Mouse (Mus musculus) midbrain, embryonic 12.5 days (tissue): ENCODE measurements around the gene Gprc5b. TPM values are rescaled to one million over a fixed set of nuclear protein-coding genes. Genes with fewer than 3 reads are reported as not detected.

ENCODE experiments used
- ATAC-seq: fragments of 200-750 bp; cut with Nextera tagmentation; 2 replicates; pipeline ENCODE4 v1.8.0; 2017; ENCODE audit warnings: low read depth, moderate TSS enrichment, moderate library complexity; ENCODE audit not compliant: low FRiP score
- H3K27ac ChIP-seq: fragments of 300-500 bp; sonication (generic); replicated peaks from 2 replicates; pipeline ENCODE4 v1.5.1; 2016; ENCODE audit warnings: mild to moderate bottlenecking
- H3K27me3 ChIP-seq: fragments of 300-500 bp; sonication (generic); 2 replicates; pipeline ENCODE4 v1.6.1; 2016; ENCODE audit warnings: mild to moderate bottlenecking
- H3K36me3 ChIP-seq: fragments of 300-500 bp; sonication (generic); 2 replicates; pipeline ENCODE4 v1.6.1; 2016
- H3K4me1 ChIP-seq: fragments of 300-500 bp; sonication (generic); 2 replicates; pipeline ENCODE4 v1.6.1; 2016
- H3K4me2 ChIP-seq: fragments of 300-500 bp; sonication (generic); replicated peaks from 2 replicates; pipeline ENCODE4 v1.6.1; 2016; ENCODE audit warnings: mild to moderate bottlenecking, moderate library complexity
- H3K4me3 ChIP-seq: fragments of 300-500 bp; sonication (generic); 2 replicates; pipeline ENCODE4 v1.5.1; 2016; ENCODE audit warnings: mild to moderate bottlenecking
- H3K9ac ChIP-seq: fragments of 300-500 bp; sonication (generic); replicated peaks from 2 replicates; pipeline ENCODE4 v1.6.1; 2016; ENCODE audit warnings: mild to moderate bottlenecking, moderate library complexity
- H3K9me3 ChIP-seq: fragments of 300-500 bp; sonication (generic); 2 replicates; pipeline ENCODE4 v1.6.1; 2016; ENCODE audit warnings: mild to moderate bottlenecking
- WGBS: fragments of 180-500 bp; shearing (Covaris S2); methylation state at CpG from one replicate; pipeline ENCODE4 v1.1.7; 2016; 5-methylcytosine and 5-hydroxymethylcytosine counted together
- polyA plus RNA-seq: library from polyadenylated mRNA; unstranded; fragments of >200 nt; fragmentation: Nextera tagmentation; extraction: Ambion mirVana; gene quantifications from 2 replicates; pipeline ENCODE4 v1.2.1, GENCODE M21; 2016

Gprc5b gene
- polyA plus RNA-seq, 1 experiment from 2014 or later, result 14.1 TPM

DNA sequence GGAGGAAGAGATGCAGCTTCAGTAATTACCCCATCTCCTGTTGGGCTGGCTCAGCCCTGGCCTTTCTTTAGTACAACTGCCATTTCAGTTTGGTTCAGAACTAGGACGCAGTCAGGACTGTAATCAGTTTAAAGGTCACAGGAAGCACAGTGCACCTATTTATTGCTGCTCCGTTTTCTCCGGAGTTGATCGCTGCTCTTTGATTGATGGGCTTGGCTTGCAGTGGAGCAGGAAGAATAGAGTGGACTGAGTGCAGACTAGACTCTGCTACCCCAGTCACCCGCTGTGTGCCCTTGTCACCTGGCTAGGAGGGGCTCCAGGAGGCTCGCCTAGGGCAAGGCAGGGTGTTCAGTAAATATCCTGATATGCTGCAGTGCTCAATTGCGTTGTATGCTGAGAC is 51.8 kb downstream of the Gprc5b start:
- Histone ChIP-seq H3K4me3 (no peak overlapping the region), H3K27ac (no peak overlapping the region), H3K4me2 (no peak overlapping the region), H3K9ac (no peak overlapping the region), H3K27me3 (no peaks in the 10 kb centered on the region), H3K9me3 (no peaks in the 10 kb centered on the region), H3K36me3 (no peaks in the 10 kb centered on the region), H3K4me1 (no peaks in the 10 kb centered on the region)
- ATAC-seq, result no peak
- WGBS, result 69% methylated on average over 7 of the region's 7 CpGs

DNA sequence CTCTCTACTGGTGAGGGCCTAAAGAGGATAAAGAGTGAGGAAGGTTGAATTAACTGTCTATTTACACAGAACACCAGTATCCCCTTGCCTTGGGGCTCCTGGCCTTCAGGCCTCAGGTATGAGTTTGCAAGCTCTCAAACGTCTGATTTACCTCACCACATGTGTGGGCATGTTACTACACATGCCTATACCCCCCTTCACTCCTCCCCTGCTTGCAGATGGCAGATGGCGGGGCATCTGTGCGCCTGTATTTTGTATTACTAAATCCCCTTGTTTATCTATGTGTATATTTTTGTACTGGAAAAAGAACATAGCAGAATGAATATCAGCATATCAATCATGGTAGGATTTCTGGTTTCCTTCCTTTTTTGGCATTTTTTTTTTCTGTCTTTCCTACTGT is 52.7 kb downstream of the Gprc5b start:
- H3K4me2 ChIP-seq, result no peak overlapping the region

DNA sequence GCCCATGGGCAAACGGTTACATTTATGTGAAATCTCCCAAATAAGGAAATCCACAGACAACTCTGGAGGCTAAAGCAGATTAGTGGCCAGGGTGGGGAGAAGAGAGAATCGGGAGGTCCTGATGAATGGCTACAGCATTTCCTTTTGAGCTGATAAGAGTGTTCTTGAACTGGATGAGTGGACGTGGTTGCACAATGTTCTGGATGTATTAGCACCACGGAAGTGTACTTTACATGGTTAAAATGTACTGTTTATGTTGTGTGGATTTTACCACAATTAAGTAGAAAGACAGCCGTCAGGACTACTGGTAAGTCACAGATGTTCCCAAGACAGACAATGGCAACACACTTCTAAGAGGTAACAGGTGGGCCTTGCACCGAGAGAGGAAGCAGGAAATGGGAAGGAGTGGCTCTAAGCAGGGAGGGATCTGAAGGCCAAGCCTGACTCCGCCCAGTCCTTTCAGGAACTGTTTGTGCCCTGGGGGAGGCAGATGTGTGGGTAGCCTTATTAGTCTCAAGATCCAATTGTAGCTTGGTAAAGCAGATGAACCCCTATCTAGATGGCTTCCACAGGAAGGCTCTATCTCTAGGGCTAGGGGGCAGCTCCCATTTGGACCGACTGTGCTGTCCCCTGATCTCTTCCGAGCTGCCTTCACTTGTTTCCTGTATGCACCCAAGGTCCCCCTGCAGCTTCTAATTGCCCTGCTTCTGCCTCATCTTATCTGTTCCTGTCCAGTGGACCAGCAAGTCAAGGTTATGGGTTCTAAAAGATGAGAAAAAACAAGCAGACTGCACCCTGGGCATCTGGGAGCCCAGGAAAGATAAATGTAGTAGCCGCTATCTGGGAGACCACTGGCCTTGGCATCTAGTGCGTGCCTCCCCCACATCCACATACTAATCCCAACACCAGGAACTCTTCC is 57.3 kb downstream of the Gprc5b start:
- Histone ChIP-seq H3K4me1 (peaks cover 8% of the 10 kb centered on the region), H3K4me3 (no peak overlapping the region), H3K9ac (no peak overlapping the region), H3K9me3 (no peaks in the 10 kb centered on the region), H3K27me3 (no peaks in the 10 kb centered on the region), H3K27ac (no peak overlapping the region), H3K4me2 (no peak overlapping the region), H3K36me3 (no peaks in the 10 kb centered on the region)
- ATAC-seq, result no peak
- 68% methylated on average over 11 of the region's 11 CpGs for WGBS

More for the DNA sequence above, 52.7 kb downstream of the Gprc5b start:
- 83% methylated on average over 3 of the region's 3 CpGs for WGBS
- ATAC-seq, result no peak
- Histone ChIP-seq H3K36me3 (no peaks in the 10 kb centered on the region), H3K9ac (no peak overlapping the region), H3K4me1 (no peaks in the 10 kb centered on the region; the same call in 1 of the 2 replicates), H3K9me3 (no peaks in the 10 kb centered on the region), H3K27ac (no peak overlapping the region), H3K27me3 (no peaks in the 10 kb centered on the region), H3K4me3 (no peak overlapping the region)

- Histone ChIP-seq H3K9me3 (no peaks in the 10 kb centered on the region), H3K27ac (no peak overlapping the region), H3K9ac (no peak overlapping the region), H3K27me3 (no peaks in the 10 kb centered on the region), H3K36me3 (no peaks in the 10 kb centered on the region), H3K4me3 (no peak overlapping the region), H3K4me2 (no peak overlapping the region), H3K4me1 (peaks cover 8% of the 10 kb centered on the region)
- ATAC-seq, result no peak
- WGBS, result 4% methylated on average over 4 of the region's 4 CpGs
Measured at GRCm38 (mm10) chr7:118936844-118937243, 58.2 kb downstream of the Gprc5b start.

DNA sequence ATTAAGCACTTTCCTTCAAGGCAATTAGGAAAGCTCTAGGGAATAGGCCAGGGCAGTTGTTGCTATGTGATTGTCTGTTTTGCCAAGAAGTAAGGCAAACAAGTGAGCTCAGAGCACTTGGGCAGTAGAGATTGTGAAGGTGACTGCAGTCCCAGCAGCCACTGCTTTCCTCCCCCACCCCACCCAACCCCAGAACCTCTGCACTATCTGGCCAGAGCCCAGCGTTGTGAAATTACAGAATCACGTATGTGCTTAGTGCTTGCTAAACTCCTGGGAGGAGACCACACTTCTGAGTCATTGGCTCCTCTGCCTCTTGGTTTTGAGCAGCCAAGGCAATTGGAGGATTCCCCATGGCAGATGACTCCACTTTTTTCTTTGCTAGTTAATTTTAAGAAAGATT is 59.7 kb downstream of the Gprc5b start:
- H3K9ac ChIP-seq, result no peak overlapping the region
- WGBS, result 81% methylated on average over 2 of the region's 2 CpGs
- H3K27ac ChIP-seq, result no peak overlapping the region
- H3K9me3 ChIP-seq, result no peaks in the 10 kb centered on the region
- H3K4me1 ChIP-seq, result peaks cover 8% of the 10 kb centered on the region
- no peak overlapping the region for H3K4me3 ChIP-seq
- no peaks in the 10 kb centered on the region for H3K27me3 ChIP-seq
- no peaks in the 10 kb centered on the region for H3K36me3 ChIP-seq
- no peak for ATAC-seq
- no peak overlapping the region for H3K4me2 ChIP-seq

- no peaks in the 10 kb centered on the region for H3K36me3 ChIP-seq
- no peak overlapping the region for H3K4me3 ChIP-seq
- H3K4me1 ChIP-seq, result peaks cover 4% of the 10 kb centered on the region
- no peak overlapping the region for H3K4me2 ChIP-seq
- H3K9me3 ChIP-seq, result no peaks in the 10 kb centered on the region
- no peak overlapping the region for H3K27ac ChIP-seq
- no peaks in the 10 kb centered on the region for H3K27me3 ChIP-seq
- no peak overlapping the region for H3K9ac ChIP-seq
- no peak for ATAC-seq
- WGBS, result 79% methylated on average over 17 of the region's 17 CpGs
Measured at GRCm38 (mm10) chr7:118931502-118932395, 63.3 kb downstream of the Gprc5b start.

GRCm38 (mm10) chr7:118929601-118930311 is 65.3 kb downstream of the Gprc5b start:
- 41% methylated on average over 15 of the region's 16 CpGs for WGBS
- H3K4me3 ChIP-seq, result no peak overlapping the region
- no peaks in the 10 kb centered on the region for H3K27me3 ChIP-seq
- H3K4me1 ChIP-seq, result no peaks in the 10 kb centered on the region
- H3K9me3 ChIP-seq, result no peaks in the 10 kb centered on the region
- H3K9ac ChIP-seq, result no peak overlapping the region
- H3K36me3 ChIP-seq, result no peaks in the 10 kb centered on the region
- H3K27ac ChIP-seq, result no peak overlapping the region
- no peak for ATAC-seq
- no peak overlapping the region for H3K4me2 ChIP-seq

- 66% methylated on average over 8 of the region's 8 CpGs for WGBS
- no peak for ATAC-seq
Measured at GRCm38 (mm10) chr7:118928916-118929315, 66.1 kb downstream of the Gprc5b start.

GRCm38 (mm10) chr7:118928316-118928715 is 66.7 kb downstream of the Gprc5b start:
- ATAC-seq, result no peak
- H3K36me3 ChIP-seq, result no peaks in the 10 kb centered on the region
- H3K9me3 ChIP-seq, result no peaks in the 10 kb centered on the region
- no peaks in the 10 kb centered on the region for H3K4me1 ChIP-seq
- no peaks in the 10 kb centered on the region for H3K27me3 ChIP-seq
- no peak overlapping the region for H3K27ac ChIP-seq
- 92% methylated on average over 3 of the region's 3 CpGs for WGBS
- no peak overlapping the region for H3K9ac ChIP-seq
- no peak overlapping the region for H3K4me3 ChIP-seq
- no peak overlapping the region for H3K4me2 ChIP-seq

More at GRCm38 (mm10) chr7:118928916-118929315, 66.1 kb downstream of the Gprc5b start:
- H3K36me3 ChIP-seq, result no peaks in the 10 kb centered on the region
- H3K9ac ChIP-seq, result no peak overlapping the region
- H3K4me3 ChIP-seq, result no peak overlapping the region
- no peaks in the 10 kb centered on the region for H3K27me3 ChIP-seq
- H3K9me3 ChIP-seq, result no peaks in the 10 kb centered on the region
- no peaks in the 10 kb centered on the region for H3K4me1 ChIP-seq
- no peak overlapping the region for H3K4me2 ChIP-seq
- no peak overlapping the region for H3K27ac ChIP-seq

DNA sequence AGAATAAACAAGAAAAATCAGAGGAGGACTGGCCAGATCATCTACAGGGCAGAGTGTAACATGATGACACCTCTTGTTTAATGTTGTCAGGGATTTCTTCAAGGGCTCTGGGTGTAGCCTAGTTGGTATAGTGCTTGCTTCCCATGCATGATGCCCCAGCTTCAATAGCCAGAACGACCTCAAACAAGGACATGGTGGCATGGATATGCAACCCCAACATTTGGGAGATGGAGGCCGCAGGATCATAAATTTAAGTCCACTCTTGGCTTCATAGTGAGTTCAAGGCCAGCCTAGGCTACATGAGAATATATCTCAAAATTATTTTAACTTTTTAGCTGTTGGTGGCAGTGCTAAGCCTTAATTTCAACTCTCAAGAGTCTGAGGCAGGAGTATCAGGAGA is 67.7 kb downstream of the Gprc5b start:
- Histone ChIP-seq H3K27ac (no peak overlapping the region), H3K4me1 (no peaks in the 10 kb centered on the region), H3K4me3 (no peak overlapping the region), H3K4me2 (no peak overlapping the region), H3K27me3 (no peaks in the 10 kb centered on the region), H3K9me3 (no peaks in the 10 kb centered on the region), H3K36me3 (no peaks in the 10 kb centered on the region), H3K9ac (no peak overlapping the region)
- WGBS, result 89% methylated on average over 2 of the region's 2 CpGs
- ATAC-seq, result no peak

GRCm38 (mm10) chr7:118926516-118927260 is 68.3 kb downstream of the Gprc5b start:
- WGBS, result 83% methylated on average over 6 of the region's 6 CpGs
- Histone ChIP-seq H3K4me3 (no peak overlapping the region), H3K36me3 (no peaks in the 10 kb centered on the region), H3K27ac (no peak overlapping the region), H3K4me2 (no peak overlapping the region), H3K9me3 (no peaks in the 10 kb centered on the region), H3K4me1 (no peaks in the 10 kb centered on the region), H3K9ac (no peak overlapping the region), H3K27me3 (no peaks in the 10 kb centered on the region)
- ATAC-seq, result no peak
